Comparison of ENCODE assay signal across 9 mouse cellular contexts in the genomic region with DNA sequence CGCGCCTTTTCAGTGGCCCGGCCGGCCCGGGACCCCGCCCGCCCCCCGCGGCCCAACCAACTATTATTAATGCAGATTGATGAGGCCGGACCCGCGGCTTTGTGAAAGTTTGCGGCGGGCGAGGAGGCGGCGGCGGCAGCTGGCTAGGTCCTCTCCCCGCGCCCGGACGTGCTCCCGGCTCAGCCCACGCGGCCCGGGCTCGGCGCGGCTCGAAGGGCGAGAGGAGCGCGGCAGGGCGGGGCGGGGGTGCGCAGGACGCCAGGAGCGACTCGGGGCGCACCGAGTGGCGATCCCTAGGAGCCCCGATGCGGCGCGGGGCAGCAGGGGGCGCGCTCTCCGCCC. TPM values are rescaled to one million over a fixed set of nuclear protein-coding genes. Genes with fewer than 3 reads are reported as not detected.
DNase-seq lines count a peak whose midpoint lies in the region; ATAC-seq and TF ChIP-seq lines count a peak whose summit lies in the region.
"Had no signal": no experiment of that assay in that cellular context is flagged by ENCODE, and none has a peak within 500 bp of the region (broad histone marks: within the 10 kb centered on the region; RNA-seq: fewer than 3 reads in every experiment).

A gene (minus strand): TSS at position 314 of the 342 bp plus-strand sequence.

- H3K4me1 ChIP-seq in kidney, embryonic 14.5 days (ENCODE audit: control insufficient read depth, insufficient read depth, low read length) = peaks cover 13% of the 10 kb centered on the region
- no peaks in the 10 kb centered on the region for H3K4me1 ChIP-seq in brown adipose tissue, adult 24 weeks (ENCODE audit: control insufficient read depth, insufficient read depth, insufficient read length, low read length)
- no peaks in the 10 kb centered on the region for H3K4me1 ChIP-seq in liver, embryonic 14.5 days (replicated peaks; ENCODE audit: control insufficient read depth in 2 of 2, insufficient read depth in 2 of 2, low read length in 1 of 2)

- H3K4me3 ChIP-seq in kidney, embryonic 14.5 days (ENCODE audit: low read length) = peak within 1 kb of the TSS; percentile 45
- peak within 1 kb of the TSS; percentile 41 for H3K4me3 ChIP-seq in brown adipose tissue, adult 24 weeks (ENCODE audit: insufficient read depth, low read depth, low read length)
- peak within 1 kb of the TSS in 1 of 2 experiments; percentile 29; a peak in 2 of 4 replicates for H3K4me3 ChIP-seq in liver, embryonic 14.5 days (ENCODE audit: insufficient read depth in 1 of 2, low read depth in 2 of 2, low read length in 2 of 2)

- H3K36me3 ChIP-seq in kidney, embryonic 14.5 days (ENCODE audit: control insufficient read depth, insufficient read depth, low read length) = no peaks in the 10 kb centered on the region
- no peaks in the 10 kb centered on the region for H3K36me3 ChIP-seq in liver, embryonic 14.5 days (replicated peaks; ENCODE audit: control insufficient read depth, insufficient read depth, low read depth)
- H3K36me3 ChIP-seq in splenic B cell, adult 2 months (ENCODE audit: control insufficient read depth, insufficient read depth, low read length, poor library complexity, severe bottlenecking) = no peaks in the 10 kb centered on the region

- H3K9me3 ChIP-seq in kidney, embryonic 14.5 days (ENCODE audit: control insufficient read depth, low read length) = no peaks in the 10 kb centered on the region
- no peaks in the 10 kb centered on the region for H3K9me3 ChIP-seq in liver, embryonic 14.5 days (ENCODE audit: control insufficient read depth, low read length)

- H3K4me2 ChIP-seq in kidney, embryonic 14.5 days (replicated peaks; ENCODE audit: low read depth, low read length) = peak within 1 kb of the TSS; percentile 87
- peak within 1 kb of the TSS; percentile 42 for H3K4me2 ChIP-seq in liver, embryonic 14.5 days (ENCODE audit: low read depth)

- H3K27me3 ChIP-seq in kidney, embryonic 14.5 days (ENCODE audit: control insufficient read depth, insufficient read depth, low read length) = peaks cover 92% of the 10 kb centered on the region
- H3K27me3 ChIP-seq in liver, embryonic 14.5 days (ENCODE audit: control insufficient read depth, insufficient read depth, low read length) = peaks cover 80% of the 10 kb centered on the region
- no peaks in the 10 kb centered on the region for H3K27me3 ChIP-seq in splenic B cell, adult 2 months (ENCODE audit: control insufficient read depth, insufficient read depth, low read length, poor library complexity, severe bottlenecking)

- no peak for TF ChIP-seq CTCF in liver, embryonic 14.5 days (IDR thresholded peaks at IDR 0.05; ENCODE audit: low read depth)

- H3K9ac ChIP-seq in kidney, embryonic 14.5 days (ENCODE audit: low read depth, low read length) = peak within 1 kb of the TSS; percentile 28; the same call in 1 of the 2 replicates
- no peak within 1 kb of the TSS for H3K9ac ChIP-seq in liver, embryonic 14.5 days (replicated peaks)

- no peak within 1 kb of the TSS for H3K27ac ChIP-seq in kidney, embryonic 14.5 days (ENCODE audit: low read depth, low read length)
- no peak within 1 kb of the TSS for H3K27ac ChIP-seq in brown adipose tissue, adult 24 weeks (replicated peaks; ENCODE audit: low read depth, low read length)
- H3K27ac ChIP-seq in liver, embryonic 14.5 days = no peak within 1 kb of the TSS

- no peak for DNase-seq in kidney, adult 8-10 months
- peak; percentile 41 for DNase-seq in heart, postnatal 4 days
- no peak for DNase-seq in liver, embryonic 14.5 days (ENCODE audit: low read depth in 3 of 3, low spot score in 3 of 3)
- peak; percentile 35 for DNase-seq in splenic B cell, adult 2 months (ENCODE audit: low read depth, low spot score)
- no peak for DNase-seq in cerebellum, adult 11-12 months
- no peak for DNase-seq in thymus, postnatal 25 days

- WGBS in kidney, embryonic 14.5 days = 2% methylated on average over 44 of the region's 49 CpGs
- under 1% methylated on average over 47 of the region's 49 CpGs for WGBS in liver, embryonic 14.5 days (ENCODE audit: insufficient replicate concordance)

- ATAC-seq in kidney, embryonic 14.5 days (ENCODE audit: low FRiP score, low TSS enrichment) = no peak
- no peak for ATAC-seq in liver, embryonic 14.5 days (ENCODE audit: insufficient read depth)

- no peak for TF ChIP-seq EP300 in liver, embryonic 14.5 days (IDR thresholded peaks at IDR 0.05; ENCODE audit: low read depth)

RNA-seq across cellular contexts. Expression of the gene that starts here (rescaled TPM):
- polyA plus RNA-seq in kidney, embryonic 14.5 days (2014; fragmentation: Nextera tagmentation; extraction: Ambion mirVana) = 0.05 TPM in 1 of 2 replicates, not detected in the other
- polyA plus RNA-seq in brown adipose tissue, adult 24 weeks (2012; ENCODE audit: insufficient read depth, insufficient read length, missing spikeins) = not detected in 2 replicates
- total RNA-seq in heart, postnatal 4 days (2021) = not detected
- not detected in 2 replicates for polyA plus RNA-seq in liver, embryonic 14.5 days (2012; rRNA removed)
- polyA plus RNA-seq in liver, embryonic 14.5 days (2014; fragmentation: Nextera tagmentation; extraction: Ambion mirVana) = not detected in 2 replicates
- total RNA-seq: hematopoietic stem cell, adult 5-6 weeks had no signal

Comparison
In these comparisons a context has a peak if more than half of its experiments do, and no peak if none do; other contexts are left out.
1. Peak in DNase-seq in heart, postnatal 4 days; RNA of the gene not detected or under 1 TPM.